Mouse (Mus musculus) hindlimb bud, embryonic 11.5 days (tissue): ENCODE measurements around the gene Kcna7.

ENCODE experiments used
- DNase-seq: peaks from one replicate; pipeline ENCODE4 v3.0.0-alpha.2; 2012; ENCODE audit warnings: low read depth, low spot score; ENCODE audit errors: extremely low spot score

Kcna7 gene

GRCm38 (mm10) chr7:45419859-45420614 lies 14.6 kb downstream of the Kcna7 start:
- DNase-seq, result no peak

DNA sequence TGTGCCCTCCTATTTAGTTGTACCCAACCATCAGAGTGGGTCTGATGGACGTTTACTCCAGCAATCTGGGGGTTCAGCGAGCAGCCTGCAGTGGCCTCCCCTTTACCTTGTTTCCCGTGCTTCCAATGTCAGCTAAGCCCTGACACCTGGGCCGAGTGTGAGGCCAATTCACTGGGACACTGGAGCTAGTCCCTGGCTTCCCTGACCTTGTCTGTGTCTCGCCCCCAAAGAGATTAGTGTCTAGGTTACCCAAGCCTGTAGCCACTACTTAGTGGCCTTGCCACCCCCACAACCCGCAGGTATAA lies 15.1 kb downstream of the Kcna7 start, which contains the start of gene Lhb:
TSS of gene Lhb (plus strand) at position 206 of the 305 bp plus-strand sequence.
- DNase-seq, result no peak

- DNase-seq, result no peak
Observed at GRCm38 (mm10) chr7:45421194-45421593, 15.7 kb downstream of the Kcna7 start.

DNA sequence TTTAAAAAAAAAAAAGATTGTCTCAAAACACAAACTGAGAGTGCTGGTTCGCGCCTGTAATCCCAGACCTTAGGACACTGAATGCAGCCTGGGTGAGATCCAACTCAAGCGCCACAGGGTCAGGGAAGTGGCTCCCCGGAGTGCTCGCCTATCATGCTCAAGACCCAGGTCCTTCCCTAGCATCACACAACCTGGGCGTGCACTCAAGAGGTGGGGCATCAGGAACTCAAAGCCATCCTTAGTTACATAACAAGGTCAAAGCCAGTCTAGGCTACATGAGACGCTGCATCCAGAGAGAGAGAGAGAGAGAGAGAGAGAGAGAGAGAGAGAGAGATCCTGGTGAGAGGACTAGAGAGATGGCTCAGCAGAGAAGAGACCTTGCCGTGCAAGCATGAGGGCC lies 21.1 kb downstream of the Kcna7 start:
- no peak for DNase-seq

DNA sequence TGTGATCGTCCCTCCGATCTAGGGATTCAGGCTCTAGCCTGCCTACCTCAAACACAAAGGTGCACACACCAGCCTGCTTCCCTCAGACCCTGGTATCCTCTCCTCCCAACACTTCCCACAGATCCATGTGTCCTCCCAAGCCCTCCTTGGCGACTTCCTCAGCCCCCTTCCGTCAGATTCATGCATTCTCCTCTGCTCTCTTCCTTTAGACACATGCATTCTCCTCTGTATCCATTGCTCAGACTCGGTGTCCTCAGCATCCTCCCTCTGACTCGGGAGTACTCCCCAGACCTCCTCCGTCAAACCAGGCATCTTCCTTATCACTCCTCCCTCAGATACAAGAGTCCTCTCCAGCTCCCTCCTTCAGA lies 28.4 kb downstream of the Kcna7 start:
- DNase-seq, result no peak

DNA sequence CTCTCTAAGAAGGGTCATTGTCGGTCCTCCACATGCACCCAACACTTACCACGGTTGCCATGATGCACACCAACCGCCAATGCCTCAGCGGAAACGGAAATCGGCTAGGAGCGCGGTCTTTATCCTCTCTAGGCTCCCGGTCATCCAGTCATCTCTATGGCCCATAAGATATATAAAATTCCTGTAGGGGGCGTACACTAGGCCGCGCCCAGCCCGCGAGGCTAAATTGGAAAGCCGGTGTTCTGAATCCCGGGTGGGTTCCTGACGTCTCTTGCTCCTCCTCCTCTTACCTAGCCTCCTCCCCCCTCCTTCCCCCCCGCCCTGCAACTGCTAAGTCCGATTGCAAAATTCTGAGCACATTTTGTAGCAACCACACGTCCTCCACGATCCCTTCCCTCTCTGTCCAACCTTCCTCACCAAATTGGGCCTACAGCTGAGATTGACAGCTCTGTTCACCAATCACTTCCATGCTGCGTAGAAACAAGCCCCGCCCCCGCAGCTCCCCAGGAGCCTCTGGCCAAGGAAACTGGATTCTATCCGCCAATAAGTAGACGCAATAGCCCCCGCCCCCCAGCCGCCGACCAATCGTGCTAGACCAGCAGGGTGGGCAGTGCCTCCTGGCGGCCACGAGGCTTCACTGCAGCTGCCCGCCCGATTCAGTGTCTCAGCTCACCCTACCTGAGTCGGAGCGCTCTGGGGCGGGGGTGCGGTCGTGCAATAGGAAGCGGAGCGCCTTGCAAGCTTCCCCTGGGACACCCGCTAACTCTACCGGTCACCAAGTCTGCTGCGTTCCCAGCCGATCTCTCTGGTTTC lies 29.0 kb downstream of the Kcna7 start, which contains the start of gene Gys1:
TSS of gene Gys1 (plus strand) at position 642 of the 813 bp plus-strand sequence.
- peak; percentile 99 for DNase-seq

GRCm38 (mm10) chr7:45435038-45435437 lies 29.6 kb downstream of the Kcna7 start:
- no peak for DNase-seq

DNA sequence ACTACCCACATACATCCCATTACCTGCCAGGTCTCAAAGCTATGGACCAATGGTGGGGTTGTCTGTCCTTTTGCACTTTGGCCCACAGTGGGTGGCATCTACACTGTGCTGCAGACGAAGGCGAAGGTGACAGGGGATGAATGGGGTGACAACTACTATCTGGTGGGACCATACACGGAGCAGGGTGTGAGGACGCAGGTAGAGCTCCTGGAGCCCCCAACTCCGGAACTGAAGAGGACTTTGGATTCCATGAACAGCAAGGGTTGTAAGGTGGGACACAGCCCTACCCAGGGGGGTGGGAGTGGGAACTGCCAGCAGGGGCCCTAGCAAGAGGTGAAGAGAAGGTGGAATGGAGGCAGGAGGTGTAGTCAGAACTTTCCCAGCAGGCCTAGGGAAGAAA lies 31.0 kb downstream of the Kcna7 start:
- DNase-seq, result no peak

GRCm38 (mm10) chr7:45437046-45437445 lies 31.6 kb downstream of the Kcna7 start:
- DNase-seq, result no peak

DNA sequence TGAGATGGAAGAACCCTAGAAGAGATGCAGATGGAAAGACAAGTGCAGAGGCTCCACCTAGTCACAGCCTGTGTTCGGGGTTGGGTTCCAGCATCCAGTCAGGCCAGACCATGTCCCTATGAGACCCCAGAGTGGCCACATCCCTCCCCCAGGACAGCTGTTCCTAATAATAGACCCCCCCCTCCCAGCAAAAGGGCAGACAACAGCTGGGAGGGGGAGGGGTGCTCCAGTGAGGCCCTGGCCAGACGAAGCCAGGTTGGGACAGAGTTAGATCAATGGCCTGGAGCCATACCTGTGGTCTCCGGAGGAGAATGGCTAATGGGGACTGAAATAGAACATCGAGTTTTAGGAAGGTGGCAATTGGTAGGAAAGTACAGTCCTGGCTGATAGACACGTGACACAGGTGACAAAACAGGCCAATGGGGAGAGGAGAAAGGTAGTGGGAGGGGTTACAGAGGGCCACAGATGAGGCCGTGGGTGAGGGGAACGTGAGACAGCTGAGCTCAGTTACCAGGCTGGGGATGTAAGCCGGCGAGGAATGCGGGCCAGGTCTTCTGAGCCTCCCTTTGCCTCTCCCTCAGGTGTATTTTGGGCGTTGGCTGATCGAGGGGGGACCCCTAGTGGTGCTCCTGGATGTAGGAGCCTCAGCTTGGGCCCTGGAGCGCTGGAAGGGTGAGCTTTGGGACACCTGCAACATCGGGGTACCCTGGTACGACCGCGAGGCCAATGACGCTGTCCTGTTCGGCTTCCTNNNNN lies 32.2 kb downstream of the Kcna7 start, which contains the start of gene Ruvbl2:
TSS of gene Ruvbl2 (minus strand) at position 576 of the 756 bp plus-strand sequence.
- no peak for DNase-seq

- no peak for DNase-seq
Observed at GRCm38 (mm10) chr7:45443526-45444420, 38.3 kb downstream of the Kcna7 start.

- no peak for DNase-seq
Observed at GRCm38 (mm10) chr7:45446589-45446988, 41.1 kb downstream of the Kcna7 start.

- no peak for DNase-seq
Observed at GRCm38 (mm10) chr7:45447325-45447990, 42.0 kb downstream of the Kcna7 start.

GRCm38 (mm10) chr7:45449974-45450373 lies 44.5 kb downstream of the Kcna7 start:
- DNase-seq, result no peak

GRCm38 (mm10) chr7:45451344-45451982 lies 46.0 kb downstream of the Kcna7 start:
- no peak for DNase-seq

GRCm38 (mm10) chr7:45454971-45455370 lies 49.5 kb downstream of the Kcna7 start:
- no peak for DNase-seq

GRCm38 (mm10) chr7:45455932-45456696 lies 50.7 kb downstream of the Kcna7 start:
- DNase-seq, result no peak

DNA sequence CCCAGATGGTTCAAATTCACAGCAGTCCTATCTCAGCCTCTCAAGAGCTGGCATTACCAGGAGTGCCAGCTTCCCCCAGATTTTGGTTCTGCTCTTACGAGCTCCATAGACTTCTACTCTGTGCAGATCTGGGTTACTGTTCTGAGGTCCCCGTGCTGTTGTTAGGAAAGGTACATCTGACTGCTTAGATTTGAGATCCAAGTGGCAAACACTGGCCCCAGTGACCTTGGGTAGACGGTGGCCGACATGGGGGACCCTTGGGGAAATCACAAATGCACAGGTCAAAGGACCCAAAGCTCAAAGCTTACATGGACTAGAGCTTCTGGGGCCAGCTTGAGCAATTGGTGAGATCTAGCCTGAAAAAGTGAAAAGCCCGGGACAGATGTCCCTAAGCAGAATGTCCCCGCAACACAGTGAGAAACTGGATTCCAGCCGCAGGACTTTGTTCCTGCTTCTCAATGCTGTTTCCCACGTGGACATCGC lies 51.3 kb downstream of the Kcna7 start:
- DNase-seq, result no peak
